Mouse (Mus musculus): ENCODE results near the gene Hist1h2ao.
"Not testable (repeated sequence)": the region's sequence is repeated elsewhere in the genome, so short reads cannot be mapped to it uniquely, and the experiment has no call there.

Hist1h2ao gene

DNA sequence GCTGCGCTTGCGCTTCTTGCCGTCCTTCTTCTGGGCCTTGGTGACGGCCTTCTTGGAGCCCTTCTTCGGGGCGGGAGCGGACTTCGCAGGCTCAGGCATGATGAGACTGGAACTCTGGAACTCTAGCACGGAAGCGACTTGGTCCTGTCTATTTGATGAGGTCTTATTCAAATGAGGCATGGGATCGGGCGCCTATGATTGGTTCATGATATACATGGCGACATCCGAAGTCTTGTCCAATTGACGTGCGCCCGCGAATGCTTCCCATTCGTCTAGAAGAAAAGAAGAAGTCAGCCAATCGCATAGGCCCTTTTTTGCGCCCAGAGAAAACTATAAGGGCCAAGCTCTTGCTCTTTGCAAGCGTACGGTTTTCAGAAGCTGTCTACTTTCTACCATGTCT, at the start of gene Hist1h2ao, which contains the start of gene Hist1h2bq:
Gene Hist1h2ao (plus strand): TSS at position 393 of the 400 bp plus-strand sequence.
Gene Hist1h2bq (minus strand): TSS at position 125 of the 400 bp plus-strand sequence.
- DNase-seq = not testable (repeated sequence)

DNA sequence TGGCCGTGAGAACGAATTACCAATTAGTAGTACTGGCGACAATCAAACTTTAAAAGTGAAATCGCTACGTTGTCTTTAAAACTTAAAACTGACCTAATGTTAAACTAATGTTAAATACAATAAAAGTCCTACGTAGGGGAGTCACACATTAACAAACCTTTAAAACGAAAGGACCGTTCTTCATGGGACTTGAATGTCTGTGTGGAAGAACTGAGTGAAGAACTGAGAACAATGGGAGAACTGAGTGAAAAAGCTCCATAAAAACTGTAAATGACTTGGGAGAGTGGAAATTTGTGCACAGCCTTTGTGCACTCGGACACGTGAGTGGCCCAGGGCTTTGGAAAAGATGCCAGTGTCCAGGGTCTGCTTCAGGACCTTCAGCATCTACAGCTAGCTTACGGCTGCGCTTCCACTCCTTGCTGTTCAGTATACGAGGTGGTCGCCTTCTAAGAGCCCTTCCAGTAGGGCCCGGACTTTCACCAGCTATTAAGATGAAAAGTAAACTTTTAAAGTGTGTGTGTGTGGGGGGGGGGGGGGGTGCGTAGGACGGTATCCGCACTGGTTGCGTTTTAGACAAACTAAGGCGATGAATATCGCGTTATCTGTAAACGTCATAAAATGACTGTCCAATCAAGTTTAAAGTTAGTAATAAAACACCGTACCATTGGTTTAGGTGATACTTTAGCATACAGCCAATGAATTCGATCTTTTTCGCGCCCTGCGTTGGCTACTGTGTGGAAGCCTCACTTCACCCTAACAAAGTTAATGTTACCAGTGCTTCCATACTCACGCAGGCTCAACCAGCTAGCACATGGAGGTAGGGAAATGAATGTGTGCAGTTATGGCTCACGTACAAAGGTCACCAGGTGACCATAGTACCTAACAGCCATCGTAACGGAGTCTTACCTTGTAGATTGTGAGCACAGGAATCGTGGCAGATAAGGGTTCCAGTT, 31.2 kb upstream of the Hist1h2ao start:
- peak; percentile 98 for DNase-seq

DNA sequence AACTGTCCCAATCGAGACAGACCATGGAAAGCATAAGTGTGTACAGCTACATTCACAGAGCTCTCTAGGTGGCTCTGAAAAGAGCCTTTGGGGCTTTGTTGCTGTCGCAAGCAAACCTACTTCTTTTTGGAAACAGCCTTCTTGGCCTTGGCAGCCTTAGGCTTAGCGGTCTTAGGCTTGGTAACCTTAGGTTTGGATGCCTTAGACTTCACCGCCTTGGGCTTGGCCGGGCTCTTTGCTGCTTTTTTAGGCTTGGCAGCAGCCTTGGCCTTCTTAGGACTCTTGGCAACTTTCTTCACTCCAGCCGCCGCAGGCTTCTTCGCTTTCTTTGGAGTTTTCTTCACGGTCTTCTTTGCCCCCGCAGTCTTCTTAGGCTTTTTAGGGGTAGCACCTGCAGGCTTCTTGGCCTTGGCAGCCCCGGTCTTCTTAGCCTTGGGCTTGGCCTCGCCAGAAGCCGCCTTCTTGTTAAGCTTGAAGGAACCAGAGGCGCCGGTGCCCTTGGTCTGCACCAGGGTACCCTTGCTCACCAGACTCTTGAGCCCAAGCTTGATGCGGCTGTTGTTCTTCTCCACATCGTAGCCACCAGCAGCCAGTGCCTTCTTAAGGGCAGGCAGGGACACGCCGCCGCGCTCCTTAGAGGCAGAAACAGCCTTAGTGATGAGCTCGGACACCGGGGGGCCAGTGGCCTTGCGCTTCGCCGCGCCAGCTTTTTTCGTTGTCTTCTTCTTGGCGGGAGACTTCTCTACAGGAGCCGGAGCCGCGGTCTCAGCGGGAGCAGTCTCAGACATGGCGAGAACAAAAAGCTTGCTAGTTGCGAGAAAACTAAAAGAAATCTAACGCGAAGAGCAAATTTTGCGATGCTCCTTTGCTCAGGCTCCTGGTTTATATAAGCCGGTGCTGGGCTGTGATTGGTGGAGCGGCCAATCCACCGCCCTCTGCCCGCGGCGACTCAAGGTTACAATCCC, 30.2 kb upstream of the Hist1h2ao start, which contains the start of gene Hist1h1b:
Gene Hist1h1b (minus strand): TSS at position 859 of the 965 bp plus-strand sequence.
- DNase-seq = peak; percentile 96

DNA sequence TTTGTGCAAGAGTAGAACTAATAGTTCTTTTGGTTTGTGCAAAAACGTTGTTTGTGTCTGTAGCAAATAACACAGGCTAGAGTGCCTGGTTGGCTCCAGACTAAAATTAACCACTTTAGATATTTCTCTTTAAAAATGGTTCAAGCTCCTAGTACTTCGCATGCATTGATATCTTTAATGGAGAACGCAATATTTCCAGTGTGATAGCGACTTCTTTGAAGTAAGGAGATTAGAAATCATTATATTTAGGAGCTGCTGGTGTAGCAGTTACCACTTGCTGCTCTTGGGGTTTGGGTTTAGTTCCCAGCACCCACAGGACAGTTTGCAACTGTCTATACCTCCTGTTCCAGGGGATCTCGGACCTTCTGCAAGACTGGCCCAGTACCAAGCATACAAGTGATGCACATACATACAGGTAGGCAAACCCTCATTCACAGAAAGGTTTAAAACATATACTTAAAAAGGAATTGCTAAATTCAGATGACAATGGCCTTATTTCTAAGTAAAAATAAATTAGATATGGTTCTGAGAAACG, 29.2 kb upstream of the Hist1h2ao start:
- no peak for DNase-seq

DNA sequence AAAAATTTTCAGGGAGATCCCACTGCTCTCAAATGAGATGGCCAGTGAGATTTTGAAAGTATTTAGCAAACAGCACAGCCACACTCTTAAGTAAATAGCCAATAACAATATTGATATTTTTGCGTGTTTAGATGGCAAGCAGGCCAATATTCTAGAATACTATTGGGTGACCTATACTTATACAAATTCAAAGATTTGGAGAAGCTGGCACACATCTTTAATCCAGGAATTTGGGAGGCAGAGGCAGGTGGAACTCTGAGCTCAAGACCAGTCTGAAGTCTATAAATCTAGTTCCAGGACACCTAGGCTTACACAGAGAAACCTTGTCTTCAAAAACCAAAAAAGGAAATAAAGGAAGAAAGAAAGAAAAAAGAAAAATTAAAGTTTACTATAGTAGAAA, 28.6 kb upstream of the Hist1h2ao start:
- DNase-seq = no peak

DNA sequence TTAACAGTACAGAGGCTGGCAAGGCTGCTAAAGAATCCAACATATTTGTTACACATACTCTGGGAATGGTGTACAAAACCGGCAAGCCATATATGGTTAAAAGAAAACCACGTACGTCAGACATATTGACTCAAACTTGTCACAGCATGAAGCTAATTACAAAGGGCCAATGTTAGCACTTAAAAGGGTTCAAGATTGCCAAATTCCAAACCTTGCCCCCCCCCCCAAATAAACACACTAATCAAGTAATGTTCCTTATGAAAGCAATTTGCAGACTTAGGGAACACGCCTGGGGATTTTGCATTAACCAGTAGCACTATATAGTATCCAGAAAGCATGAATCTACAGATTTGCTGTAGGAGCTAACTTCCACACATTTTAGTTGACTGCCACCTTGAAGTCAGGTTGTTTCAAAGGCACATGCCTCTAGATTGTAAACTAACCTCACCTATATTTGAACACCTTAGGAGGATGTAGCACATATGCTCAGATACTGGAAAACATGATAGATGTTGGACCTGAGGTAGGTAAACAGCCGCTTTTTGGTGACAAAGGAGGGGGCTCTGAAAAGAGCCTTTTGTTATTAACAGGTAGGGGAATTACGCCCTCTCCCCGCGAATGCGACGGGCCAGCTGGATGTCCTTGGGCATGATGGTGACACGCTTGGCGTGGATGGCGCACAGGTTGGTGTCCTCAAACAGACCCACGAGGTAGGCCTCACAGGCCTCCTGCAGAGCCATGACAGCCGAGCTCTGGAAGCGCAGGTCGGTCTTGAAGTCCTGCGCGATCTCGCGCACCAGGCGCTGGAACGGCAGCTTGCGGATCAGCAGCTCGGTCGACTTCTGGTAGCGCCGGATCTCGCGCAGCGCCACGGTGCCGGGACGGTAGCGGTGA, 27.7 kb upstream of the Hist1h2ao start:
- DNase-seq = not testable (repeated sequence)

DNA sequence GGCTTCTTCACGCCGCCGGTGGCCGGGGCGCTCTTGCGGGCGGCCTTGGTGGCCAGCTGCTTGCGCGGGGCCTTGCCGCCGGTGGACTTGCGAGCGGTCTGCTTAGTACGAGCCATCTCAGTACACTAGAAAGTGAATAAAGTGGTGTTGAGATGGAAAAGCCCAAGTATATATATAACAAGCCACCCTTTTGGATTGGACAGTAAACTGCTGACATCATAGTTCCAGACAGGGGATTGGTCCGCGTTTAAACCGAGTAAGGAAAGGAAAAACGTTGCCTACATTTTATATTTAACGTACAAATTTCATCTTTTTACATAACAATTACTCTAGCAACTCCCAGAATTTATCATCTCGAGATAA, 27.0 kb upstream of the Hist1h2ao start, which contains the start of gene Hist1h3i:
Gene Hist1h3i (minus strand): TSS at position 116 of the 363 bp plus-strand sequence.
- DNase-seq = peak; percentile 98

DNA sequence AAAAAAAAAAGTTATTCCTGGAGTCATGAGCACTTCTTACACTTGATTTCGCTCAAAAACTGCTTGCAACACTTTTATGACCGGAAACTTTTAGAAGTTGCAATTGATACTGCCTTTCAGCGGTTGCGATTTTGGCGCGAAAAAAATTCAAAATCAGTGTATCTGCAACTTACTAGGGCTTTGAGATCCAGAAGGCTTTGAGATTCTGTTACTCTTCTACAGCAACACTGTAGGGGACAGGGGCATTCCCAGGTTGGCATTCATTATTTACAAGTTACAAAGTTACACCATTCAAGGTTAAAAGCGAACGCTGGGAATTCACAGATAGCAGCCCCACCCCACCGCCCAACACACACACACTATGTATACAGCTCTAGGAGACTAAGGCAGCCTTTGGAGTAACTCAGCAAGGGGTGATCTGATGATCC, 26.5 kb upstream of the Hist1h2ao start:
- peak; percentile 79 for DNase-seq

DNA sequence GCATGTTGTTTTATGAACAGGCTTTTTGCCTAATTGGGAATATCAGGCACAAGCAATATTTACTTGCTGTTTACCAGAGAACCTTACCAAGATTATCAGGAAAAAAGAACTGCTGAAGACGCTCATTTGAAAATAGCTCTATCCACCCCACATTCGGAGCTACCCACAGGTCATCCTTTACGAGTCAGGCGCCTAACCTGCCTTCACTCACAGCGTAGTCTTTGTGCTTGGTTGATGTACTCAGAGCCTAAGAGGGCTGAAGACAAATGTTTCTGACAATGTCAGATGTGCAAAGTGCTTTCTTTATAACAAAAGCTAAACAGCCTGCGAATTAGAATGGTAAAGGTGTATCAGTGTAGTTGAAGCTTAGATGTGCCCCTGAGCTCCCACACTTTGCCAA, 26.0 kb upstream of the Hist1h2ao start:
- peak; percentile 36 for DNase-seq

DNA sequence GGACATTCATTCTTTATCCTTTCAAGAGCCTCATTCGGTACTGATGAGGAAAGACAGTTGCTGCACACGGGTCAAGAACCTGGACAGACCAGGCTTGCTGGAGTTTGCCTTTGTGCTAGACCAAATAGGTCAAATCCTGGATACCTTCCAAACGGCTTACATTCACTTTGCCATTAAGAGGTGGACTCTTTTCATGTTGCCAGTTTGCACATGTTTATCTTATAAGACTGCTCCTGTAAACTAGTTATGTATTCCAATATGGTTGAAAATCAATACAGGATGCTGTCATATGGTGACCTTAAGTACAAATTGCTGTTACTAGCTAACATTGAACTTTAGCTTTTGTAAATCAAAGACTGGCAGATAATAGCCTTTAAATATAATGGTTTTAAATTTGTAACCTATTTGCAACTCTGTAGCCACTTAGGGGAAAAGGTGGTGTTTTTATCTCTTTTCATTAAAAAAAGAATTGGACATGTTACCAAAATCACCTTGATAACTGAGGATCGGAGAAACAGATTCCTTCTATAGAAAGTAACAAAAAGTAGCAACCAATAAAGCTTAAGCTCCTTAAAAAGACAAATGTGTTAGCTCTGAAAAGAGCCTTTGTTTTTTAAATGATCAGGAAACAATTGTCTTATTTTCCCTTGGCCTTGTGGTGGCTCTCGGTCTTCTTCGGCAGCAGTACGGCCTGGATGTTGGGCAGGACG, 23.9 kb upstream of the Hist1h2ao start:
- DNase-seq = peak; percentile 30

DNA sequence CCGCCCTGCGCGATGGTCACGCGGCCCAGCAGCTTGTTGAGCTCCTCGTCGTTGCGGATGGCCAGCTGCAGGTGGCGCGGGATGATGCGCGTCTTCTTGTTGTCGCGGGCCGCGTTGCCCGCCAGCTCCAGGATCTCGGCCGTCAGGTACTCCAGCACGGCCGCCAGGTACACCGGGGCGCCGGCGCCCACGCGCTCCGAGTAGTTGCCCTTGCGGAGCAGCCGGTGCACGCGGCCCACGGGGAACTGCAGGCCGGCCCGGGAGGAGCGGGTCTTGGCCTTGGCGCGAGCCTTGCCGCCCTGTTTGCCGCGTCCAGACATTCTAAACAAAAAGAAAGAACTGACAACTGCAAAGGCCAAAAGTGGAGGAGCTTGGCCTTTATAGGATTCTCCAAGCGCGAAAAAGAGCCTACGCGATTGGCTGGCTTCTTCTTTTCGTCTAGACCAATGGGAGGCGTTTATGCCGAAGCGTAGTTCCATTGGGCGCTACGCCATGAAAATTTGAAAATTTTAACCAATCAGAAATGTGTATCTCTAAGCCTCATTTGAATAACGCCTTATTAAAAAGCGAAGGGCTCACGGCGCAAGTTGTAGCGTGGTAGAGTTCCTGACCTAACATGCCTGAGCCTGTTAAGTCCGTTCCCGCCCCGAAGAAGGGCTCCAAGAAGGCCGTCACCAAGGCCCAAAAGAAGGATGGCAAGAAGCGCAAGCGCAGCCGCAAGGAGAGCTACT, 23.2 kb upstream of the Hist1h2ao start, which contains the start of the genes Hist1h2an and Hist1h2bp:
Gene Hist1h2an (minus strand): TSS at position 320 of the 731 bp plus-strand sequence.
Gene Hist1h2bp (plus strand): TSS at position 563 of the 731 bp plus-strand sequence.
- peak; percentile 99 for DNase-seq

DNA sequence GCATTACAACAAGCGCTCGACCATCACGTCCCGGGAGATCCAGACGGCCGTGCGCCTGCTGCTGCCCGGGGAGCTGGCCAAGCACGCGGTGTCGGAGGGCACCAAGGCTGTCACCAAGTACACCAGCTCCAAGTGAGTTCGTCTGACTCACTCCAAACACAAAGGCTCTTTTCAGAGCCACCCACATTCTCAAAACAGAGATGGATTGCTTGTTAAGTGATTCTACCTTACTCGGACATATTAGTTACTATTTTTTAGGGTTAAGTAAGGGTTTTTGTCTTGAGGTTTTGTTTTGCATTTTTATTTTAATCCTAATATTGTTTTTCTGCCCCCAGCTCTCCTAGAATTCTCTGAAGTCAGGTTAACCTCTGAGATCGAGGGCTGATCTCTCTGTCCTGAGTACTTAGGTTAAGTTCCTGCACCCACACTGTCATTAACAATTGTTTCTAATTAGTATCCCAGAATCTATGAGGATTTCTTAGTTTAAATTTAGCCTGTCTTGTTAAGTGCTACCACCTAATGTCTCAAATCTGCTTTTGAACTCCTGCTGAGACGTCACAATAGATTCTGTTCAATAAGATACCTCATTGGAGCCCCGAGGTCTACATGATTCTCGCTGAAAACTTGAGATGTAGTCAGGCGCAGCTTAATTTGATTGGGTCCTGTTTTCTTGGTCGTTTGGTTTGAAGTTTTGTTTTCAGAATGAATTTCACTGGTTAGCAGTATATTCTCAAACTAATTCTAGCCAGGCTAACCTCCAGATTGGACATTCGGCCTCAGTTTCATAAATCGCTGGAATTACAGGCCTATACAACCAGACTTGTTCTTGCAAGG, 22.3 kb upstream of the Hist1h2ao start:
- DNase-seq = no peak

DNA sequence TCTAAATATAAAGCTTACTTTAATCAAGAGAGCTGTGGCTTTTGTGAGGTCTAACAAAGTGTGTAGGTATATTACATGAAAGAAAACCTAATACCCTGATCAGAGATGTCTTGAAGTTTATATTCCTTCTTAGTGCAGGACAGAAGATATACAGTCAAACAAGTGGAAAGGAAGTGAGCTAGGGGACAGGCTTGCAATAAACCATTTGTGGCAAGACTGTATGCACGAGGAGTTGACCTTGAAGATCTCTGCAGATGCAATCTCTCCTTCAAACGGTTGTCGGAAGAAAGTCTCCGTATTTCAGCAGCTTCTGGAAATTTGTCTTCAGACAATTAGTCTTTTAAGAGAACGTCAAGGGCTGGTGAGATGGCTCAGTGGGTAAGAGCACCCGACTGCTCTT, 20.3 kb upstream of the Hist1h2ao start:
- DNase-seq = no peak

DNA sequence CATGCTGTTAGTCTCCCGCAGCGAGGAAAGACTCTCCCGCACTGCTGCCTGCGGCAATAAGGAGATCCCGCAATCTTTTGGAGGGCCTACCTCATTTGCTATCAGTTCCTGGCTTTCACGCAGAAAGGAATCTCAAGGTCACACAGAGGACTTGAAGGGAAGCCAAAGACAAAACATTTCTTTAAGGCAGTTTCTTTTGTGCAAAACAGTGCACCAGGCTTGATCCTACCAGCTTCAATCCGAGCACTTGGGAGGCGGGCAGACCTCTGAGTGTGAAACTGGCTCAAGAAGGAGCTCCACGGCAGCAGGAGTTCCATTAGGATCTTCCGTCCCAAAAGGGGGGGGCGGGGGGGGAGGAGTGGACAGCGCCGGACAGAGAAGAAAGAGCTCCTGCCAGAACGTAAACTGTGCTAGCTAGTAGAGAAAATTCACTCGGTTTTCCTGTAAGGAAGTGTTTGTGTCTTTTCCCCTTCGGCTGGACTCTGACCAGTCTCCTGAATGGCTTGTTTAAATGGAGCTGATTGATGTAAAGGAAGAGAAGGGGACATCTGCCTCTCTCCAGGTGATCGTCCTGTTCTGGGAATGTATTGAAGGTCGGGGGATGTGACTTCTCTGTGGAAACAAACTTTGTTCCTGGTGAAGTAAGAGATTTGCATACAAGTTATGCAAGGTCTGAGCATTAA, 19.5 kb upstream of the Hist1h2ao start:
- peak; percentile 75 for DNase-seq

DNA sequence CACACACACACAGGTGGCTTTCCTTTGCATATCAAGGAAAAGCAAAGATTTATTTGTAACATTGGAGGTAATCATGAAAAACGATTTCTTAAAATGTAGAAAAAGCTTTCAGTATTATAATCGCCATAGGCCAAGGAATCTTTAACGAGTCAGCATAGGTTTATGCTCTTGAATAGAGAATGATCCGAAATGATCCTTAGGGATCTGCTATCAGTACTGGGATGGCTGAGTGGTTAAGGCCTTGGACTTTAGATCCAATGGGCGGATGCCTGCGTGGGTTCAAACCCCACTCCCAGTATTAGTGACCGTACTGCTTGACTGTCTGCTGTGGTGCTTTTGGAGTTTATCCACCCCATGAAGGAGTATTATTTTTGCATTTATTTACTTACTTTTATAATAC, 14.7 kb upstream of the Hist1h2ao start:
- peak; percentile 17 for DNase-seq

DNA sequence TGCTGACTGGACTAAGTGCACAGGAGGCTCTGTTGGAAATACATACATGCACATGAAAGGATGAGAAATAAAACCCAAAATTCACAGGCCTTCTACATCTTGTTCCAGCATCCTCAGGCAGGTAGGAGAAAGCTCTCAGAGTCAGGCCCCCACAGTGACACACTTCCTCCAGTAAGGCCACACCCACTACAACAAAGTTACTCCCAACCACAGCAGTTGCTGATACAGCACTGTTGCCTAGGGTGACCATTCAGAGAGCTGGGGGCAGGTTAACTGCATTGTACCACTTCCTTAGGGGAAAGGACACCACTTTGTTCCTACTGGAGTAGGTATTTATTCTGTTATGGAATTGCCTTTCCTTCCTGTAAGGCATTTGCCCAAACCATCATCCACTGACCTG, 13.1 kb upstream of the Hist1h2ao start:
- not testable (repeated sequence) for DNase-seq

DNA sequence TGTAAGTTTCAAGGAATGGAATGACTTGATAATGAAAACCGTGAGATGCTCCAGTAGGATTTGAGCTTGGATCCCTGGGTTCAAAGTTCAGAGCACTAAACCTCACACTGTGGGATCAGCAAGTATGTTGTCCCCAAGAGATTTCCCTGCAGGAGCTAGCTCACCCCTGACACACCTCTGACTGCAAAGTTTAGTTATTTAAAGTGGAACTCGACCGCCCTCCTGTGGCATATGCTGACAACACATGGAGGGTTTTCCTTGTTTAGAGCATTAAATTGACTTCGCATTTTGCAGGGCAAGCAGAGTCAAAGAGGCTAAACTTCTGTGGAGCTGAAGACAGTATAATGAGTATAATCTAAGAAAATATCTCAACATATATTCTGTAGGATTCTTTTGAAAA, 7.2 kb upstream of the Hist1h2ao start:
- DNase-seq = not testable (repeated sequence)

DNA sequence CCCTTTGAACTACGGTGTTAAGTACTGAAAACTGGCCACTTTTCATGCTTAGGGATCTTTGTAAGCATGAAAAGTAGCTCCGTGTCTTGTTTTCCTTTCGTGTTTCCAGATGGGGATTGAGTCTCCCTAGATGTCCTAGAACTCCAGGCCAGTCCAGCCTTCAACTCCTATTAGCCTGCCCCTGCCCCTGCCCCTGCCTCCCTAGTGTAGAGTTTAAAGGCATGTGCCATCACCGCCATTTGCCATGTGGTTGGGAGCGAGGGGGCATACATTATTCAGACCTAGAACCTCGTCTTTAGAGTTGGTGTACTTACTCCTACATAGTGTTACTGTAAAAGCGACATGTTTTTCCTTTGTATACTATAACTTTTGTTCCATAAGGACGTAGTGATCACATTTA, 809 bp downstream of the Hist1h2ao start:
- not testable (repeated sequence) for DNase-seq
